Mouse (Mus musculus): ENCODE data around the gene Fcho1.

Fcho1 gene

DNA sequence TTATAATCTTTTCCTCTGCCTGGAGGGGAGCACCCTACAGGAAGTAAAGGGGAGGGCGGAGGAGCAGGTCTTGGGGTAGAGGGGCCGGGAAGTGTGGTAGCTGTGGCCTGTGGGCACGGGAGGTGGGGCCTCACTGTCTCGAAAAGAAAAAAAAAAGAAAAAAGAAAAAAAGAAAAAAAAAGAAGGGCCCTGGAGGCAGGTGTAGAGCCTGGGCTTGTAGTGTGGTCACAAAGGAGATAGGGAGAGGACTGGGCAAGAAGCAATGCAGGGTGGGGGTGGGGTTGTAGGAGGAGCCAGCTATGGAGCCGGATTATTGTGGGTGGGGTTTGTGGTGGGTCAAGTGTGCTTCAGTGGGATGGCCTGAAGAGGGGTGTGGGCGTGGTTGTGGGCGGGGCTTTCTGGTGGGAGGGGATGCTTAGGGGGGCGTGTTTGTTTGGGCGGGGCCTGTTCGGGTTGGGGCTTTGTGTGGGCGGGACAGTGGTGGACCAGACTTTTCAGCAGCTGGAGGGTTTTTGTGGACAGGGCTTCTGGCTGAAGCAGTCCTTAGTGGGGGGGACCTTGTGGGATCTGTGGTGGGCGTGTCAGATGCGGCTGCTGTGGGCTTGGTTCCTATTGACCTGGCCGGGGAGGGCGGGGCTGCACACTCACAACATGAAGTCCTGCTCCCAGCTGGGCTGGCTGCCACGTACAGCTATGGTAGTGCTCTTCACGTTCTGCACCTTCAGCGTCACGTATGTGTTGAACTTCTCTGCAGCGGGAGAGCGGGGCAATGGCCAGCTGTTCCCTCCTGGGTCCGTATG lies 60.0 kb downstream of the Fcho1 start:
- peak; percentile 96 for DNase-seq (ENCODE audit: low read depth, low spot score)

DNA sequence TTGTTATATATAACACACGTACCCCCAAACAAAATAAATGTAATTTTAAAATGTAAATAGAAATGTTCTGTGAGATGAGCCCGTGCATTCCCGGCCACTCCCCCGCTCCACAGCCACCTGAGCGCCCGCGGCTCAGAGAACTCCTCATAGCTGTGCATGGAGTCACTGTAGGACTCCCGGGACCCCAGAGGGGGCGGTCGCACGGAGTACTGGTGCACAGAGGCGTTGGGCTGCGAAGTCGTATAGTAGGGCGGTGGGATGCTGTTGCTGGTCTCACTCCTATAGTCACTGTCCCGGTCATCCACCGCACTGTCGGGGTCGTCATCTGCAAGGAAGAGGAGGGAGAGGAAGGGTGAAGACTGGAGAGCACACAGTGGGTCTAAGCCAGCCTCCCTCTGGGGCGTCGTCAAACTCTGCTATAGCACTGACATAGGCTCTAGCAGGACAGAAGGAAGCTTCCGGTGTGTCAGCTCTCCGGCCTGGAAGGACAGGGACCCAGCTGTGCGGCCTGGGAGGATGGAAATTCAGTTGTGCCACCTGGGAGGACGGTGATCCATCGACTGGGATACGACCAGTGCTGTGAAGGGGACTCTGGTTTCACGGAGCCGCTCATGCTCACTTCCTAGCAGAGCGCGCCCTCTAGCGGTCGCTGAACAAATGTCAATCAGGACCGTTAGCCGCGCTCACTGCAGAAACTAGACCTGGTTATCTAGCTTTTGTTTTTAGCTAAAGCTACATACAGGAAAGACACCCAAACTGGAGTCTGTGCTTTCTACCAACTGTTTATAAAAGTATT lies 65.0 kb downstream of the Fcho1 start:
- peak; percentile 91 for DNase-seq (ENCODE audit: low read depth, low spot score)

- no peak for DNase-seq (ENCODE audit: low read depth, low spot score)
These were observed 65.8 kb downstream of the Fcho1 start for GRCm38 (mm10) chr8:71659751-71660150.

DNA sequence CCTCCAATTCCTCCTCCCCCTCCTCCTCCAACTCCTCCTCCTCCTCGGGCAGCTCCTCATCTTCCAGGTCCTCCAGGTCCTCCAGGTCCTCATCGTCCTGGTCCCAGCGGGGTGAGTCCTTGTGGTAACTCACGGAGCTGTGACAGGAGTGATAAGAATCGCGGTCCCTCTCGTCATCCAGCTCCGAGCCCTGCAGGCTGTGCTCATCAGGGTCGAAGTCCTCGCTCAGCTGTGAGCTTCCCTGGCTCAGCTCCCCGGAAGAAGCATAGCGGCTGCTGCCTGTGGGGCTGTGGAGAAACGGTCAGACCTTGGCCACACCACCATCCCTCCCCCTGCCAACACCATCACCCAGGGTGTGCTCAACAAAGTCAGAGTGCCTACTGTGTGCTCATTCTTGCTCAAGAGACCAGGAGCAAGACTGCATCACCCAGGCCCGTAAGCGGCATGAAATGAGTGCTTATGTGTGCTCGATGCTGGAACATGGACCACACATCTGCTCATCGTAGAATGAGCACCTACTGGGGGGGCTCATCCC lies 66.9 kb downstream of the Fcho1 start:
- no peak for DNase-seq (ENCODE audit: low read depth, low spot score)
